Mouse (Mus musculus) neural tube, embryonic 15.5 days (tissue): Measurements from ENCODE around the gene Gtpbp4. TPM values are rescaled to one million over a fixed set of nuclear protein-coding genes. Genes with fewer than 3 reads are reported as not detected.
"Not testable (repeated sequence)": the region's sequence is repeated elsewhere in the genome, so short reads cannot be mapped to it uniquely, and the experiment has no call there.

Experiments used
- ATAC-seq: fragments of 200-750 bp; cut with Nextera tagmentation; 2 replicates; pipeline ENCODE4 v1.8.0; 2017; ENCODE audit warnings: mild to moderate bottlenecking, moderate TSS enrichment, moderate library complexity; ENCODE audit not compliant: low FRiP score
- H3K27ac ChIP-seq: fragments of 300-500 bp; sonication (generic); replicated peaks from 2 replicates; pipeline ENCODE4 v1.5.1; 2015; ENCODE audit warnings: mild to moderate bottlenecking, inconsistent platforms
- H3K27me3 ChIP-seq: fragments of 300-500 bp; sonication (generic); replicated peaks from 2 replicates; pipeline ENCODE4 v1.6.1; 2015; ENCODE audit warnings: inconsistent platforms
- H3K36me3 ChIP-seq: fragments of 300-500 bp; sonication (generic); 2 replicates; pipeline ENCODE4 v1.6.1; 2015; ENCODE audit warnings: inconsistent platforms
- H3K4me1 ChIP-seq: fragments of 300-500 bp; sonication (generic); 2 replicates; pipeline ENCODE4 v1.6.1; 2015; ENCODE audit warnings: inconsistent platforms
- H3K4me2 ChIP-seq: fragments of 300-500 bp; sonication (generic); 2 replicates; pipeline ENCODE4 v1.6.1; 2015; ENCODE audit warnings: inconsistent platforms, mild to moderate bottlenecking, moderate library complexity
- H3K4me3 ChIP-seq: fragments of 300-500 bp; sonication (generic); replicated peaks from 2 replicates; pipeline ENCODE4 v1.5.1; 2015; ENCODE audit warnings: mild to moderate bottlenecking, inconsistent platforms
- H3K9ac ChIP-seq: fragments of 300-500 bp; sonication (generic); replicated peaks from 2 replicates; pipeline ENCODE4 v1.6.1; 2015; ENCODE audit warnings: mild to moderate bottlenecking, inconsistent platforms
- H3K9me3 ChIP-seq: fragments of 300-500 bp; sonication (generic); replicated peaks from 2 replicates; pipeline ENCODE4 v1.6.1; 2016; ENCODE audit warnings: inconsistent platforms
- WGBS: fragments of 180-500 bp; shearing (Covaris S2); methylation state at CpG from one replicate; pipeline ENCODE4 v1.1.7; 2015; ENCODE audit warnings: mixed read lengths; 5-methylcytosine and 5-hydroxymethylcytosine counted together
- polyA plus RNA-seq: library from polyadenylated mRNA; unstranded; fragments of >200 nt; fragmentation: Nextera tagmentation; extraction: Ambion mirVana; gene quantifications from 2 replicates; pipeline ENCODE4 v1.2.1, GENCODE M21; 2015

The Gtpbp4 gene
- polyA plus RNA-seq, 1 experiment from 2014 or later = 60.0 TPM

GRCm38 (mm10) chr13:8965224-8965623 lies 30.7 kb downstream of the Gtpbp4 start:
- no peak overlapping the region for H3K27ac ChIP-seq

GRCm38 (mm10) chr13:8962266-8962665 lies 33.6 kb downstream of the Gtpbp4 start:
- H3K9me3 ChIP-seq, H3K9ac ChIP-seq, H3K27ac ChIP-seq, H3K4me1 ChIP-seq, H3K4me3 ChIP-seq, H3K4me2 ChIP-seq, H3K36me3 ChIP-seq, ATAC-seq, H3K27me3 ChIP-seq: not testable (repeated sequence)
- WGBS = 44% methylated on average over 5 of the region's 5 CpGs

More at GRCm38 (mm10) chr13:8965224-8965623, 30.7 kb downstream of the Gtpbp4 start:
- H3K9ac ChIP-seq = no peak overlapping the region
- no peaks in the 10 kb centered on the region for H3K27me3 ChIP-seq
- H3K4me1 ChIP-seq = no peaks in the 10 kb centered on the region
- 97% methylated on average over 5 of the region's 5 CpGs for WGBS
- H3K4me3 ChIP-seq = no peak overlapping the region
- ATAC-seq = no peak
- peaks cover 23% of the 10 kb centered on the region for H3K36me3 ChIP-seq
- H3K9me3 ChIP-seq = no peaks in the 10 kb centered on the region
- H3K4me2 ChIP-seq = no peak overlapping the region

- H3K4me3 ChIP-seq, H3K4me1 ChIP-seq, H3K27me3 ChIP-seq, H3K9ac ChIP-seq, H3K4me2 ChIP-seq, H3K36me3 ChIP-seq, H3K27ac ChIP-seq, H3K9me3 ChIP-seq: not testable (repeated sequence)
- ATAC-seq = 0 out of 2 replicates have a peak, but pooled peaks have one; percentile 28
- WGBS = 59% methylated on average over 3 of the region's 3 CpGs
Measured at GRCm38 (mm10) chr13:8961128-8961888, 34.6 kb downstream of the Gtpbp4 start.

GRCm38 (mm10) chr13:8959554-8959953 lies 36.3 kb downstream of the Gtpbp4 start:
- H3K4me2 ChIP-seq, H3K9me3 ChIP-seq, ATAC-seq, H3K9ac ChIP-seq, H3K4me1 ChIP-seq, H3K27ac ChIP-seq, H3K4me3 ChIP-seq, H3K27me3 ChIP-seq, H3K36me3 ChIP-seq: not testable (repeated sequence)
- 97% methylated on average over 5 of the region's 6 CpGs for WGBS

- not testable (repeated sequence) for H3K9me3 ChIP-seq, H3K9ac ChIP-seq, H3K4me2 ChIP-seq, H3K4me3 ChIP-seq, H3K27ac ChIP-seq, H3K4me1 ChIP-seq, H3K27me3 ChIP-seq, H3K36me3 ChIP-seq, ATAC-seq
- WGBS = 71% methylated on average over 1 of the region's 5 CpGs
Measured at GRCm38 (mm10) chr13:8959058-8959457, 36.8 kb downstream of the Gtpbp4 start.

GRCm38 (mm10) chr13:8956873-8957272 lies 39.0 kb downstream of the Gtpbp4 start:
- not testable (repeated sequence) for H3K4me1 ChIP-seq, H3K4me2 ChIP-seq, H3K36me3 ChIP-seq, H3K9me3 ChIP-seq, ATAC-seq, H3K27me3 ChIP-seq, H3K27ac ChIP-seq, H3K9ac ChIP-seq, H3K4me3 ChIP-seq
- WGBS = no CpG with 5 or more reads among the region's 5 CpGs

- H3K27ac ChIP-seq, H3K9me3 ChIP-seq, H3K4me2 ChIP-seq, H3K4me1 ChIP-seq, ATAC-seq, H3K36me3 ChIP-seq, H3K27me3 ChIP-seq, H3K9ac ChIP-seq, H3K4me3 ChIP-seq: not testable (repeated sequence)
- 98% methylated on average over 2 of the region's 2 CpGs for WGBS
Measured at GRCm38 (mm10) chr13:8955127-8955526, 40.8 kb downstream of the Gtpbp4 start.

- H3K9me3 ChIP-seq, H3K4me1 ChIP-seq, H3K27ac ChIP-seq, H3K9ac ChIP-seq, H3K4me2 ChIP-seq, H3K4me3 ChIP-seq, H3K36me3 ChIP-seq, H3K27me3 ChIP-seq, ATAC-seq: not testable (repeated sequence)
Measured at GRCm38 (mm10) chr13:8952563-8952962, 43.3 kb downstream of the Gtpbp4 start, which contains the start of gene Idi2. Idi2 (plus strand) TSS chr13:8952863.

GRCm38 (mm10) chr13:8948131-8948530 lies 47.8 kb downstream of the Gtpbp4 start, which contains the start of gene Gm9745:
Gm9745 (minus strand) TSS chr13:8948231.
- H3K36me3 ChIP-seq, H3K27ac ChIP-seq, H3K4me3 ChIP-seq, H3K4me2 ChIP-seq, H3K4me1 ChIP-seq, ATAC-seq, H3K27me3 ChIP-seq, H3K9ac ChIP-seq, H3K9me3 ChIP-seq: not testable (repeated sequence)

GRCm38 (mm10) chr13:8943828-8944227 lies 52.1 kb downstream of the Gtpbp4 start:
- not testable (repeated sequence) for H3K4me3 ChIP-seq, H3K9ac ChIP-seq, H3K36me3 ChIP-seq, H3K27ac ChIP-seq, H3K9me3 ChIP-seq, H3K27me3 ChIP-seq, H3K4me1 ChIP-seq, ATAC-seq, H3K4me2 ChIP-seq
- no CpG with 5 or more reads among the region's 5 CpGs for WGBS

GRCm38 (mm10) chr13:8941701-8942100 lies 54.2 kb downstream of the Gtpbp4 start:
- 60% methylated on average over 1 of the region's 5 CpGs for WGBS
- not testable (repeated sequence) for H3K9me3 ChIP-seq, H3K4me2 ChIP-seq, H3K4me1 ChIP-seq, ATAC-seq, H3K4me3 ChIP-seq, H3K27me3 ChIP-seq, H3K36me3 ChIP-seq, H3K9ac ChIP-seq, H3K27ac ChIP-seq

GRCm38 (mm10) chr13:8941110-8941509 lies 54.8 kb downstream of the Gtpbp4 start:
- not testable (repeated sequence) for H3K9ac ChIP-seq, H3K36me3 ChIP-seq, H3K27me3 ChIP-seq, H3K4me3 ChIP-seq, H3K27ac ChIP-seq, H3K4me2 ChIP-seq, ATAC-seq, H3K9me3 ChIP-seq, H3K4me1 ChIP-seq
- WGBS = 86% methylated on average over 4 of the region's 4 CpGs
